Mouse (Mus musculus): ENCODE measurements around the gene Meis1.

DNA sequence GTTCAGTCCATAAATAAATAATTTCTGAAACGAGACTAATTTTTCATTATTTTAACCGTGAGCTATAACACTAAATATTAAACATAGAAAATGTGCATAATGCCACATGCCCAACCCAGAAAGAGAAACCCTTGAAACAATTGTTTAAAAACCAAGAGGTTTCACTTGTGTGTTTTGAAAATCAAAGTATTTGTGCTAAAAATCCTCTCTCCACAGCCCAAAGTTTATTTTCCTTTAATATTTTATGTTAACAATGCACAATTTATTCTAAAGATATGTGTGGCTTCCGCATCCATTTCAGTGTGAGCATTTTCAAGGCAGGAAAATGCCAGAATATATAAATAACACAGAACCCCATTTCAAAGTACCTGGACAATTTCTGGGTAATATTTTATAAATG is 146.0 kb downstream of the Meis1 start:
- TF ChIP-seq CTCF (IDR thresholded peaks at IDR 0.05; ENCODE audit: borderline replicate concordance, insufficient read depth, low read length) (no peak), POLR2A (IDR thresholded peaks at IDR 0.05; ENCODE audit: low read depth, low read length) (no peak)

Measured in embryonic fibroblast, embryonic 13.5 days (primary cell).